Mouse (Mus musculus): ENCODE measurements around the gene Clcf1. TPM values are rescaled to one million over a fixed set of nuclear protein-coding genes. Genes with fewer than 3 reads are reported as not detected.
A peak's percentile ranks its signal among the peaks of the same experiment; 100 is the strongest.

Clcf1 gene
- polyA plus RNA-seq, 1 experiment = 34.0 TPM

DNA sequence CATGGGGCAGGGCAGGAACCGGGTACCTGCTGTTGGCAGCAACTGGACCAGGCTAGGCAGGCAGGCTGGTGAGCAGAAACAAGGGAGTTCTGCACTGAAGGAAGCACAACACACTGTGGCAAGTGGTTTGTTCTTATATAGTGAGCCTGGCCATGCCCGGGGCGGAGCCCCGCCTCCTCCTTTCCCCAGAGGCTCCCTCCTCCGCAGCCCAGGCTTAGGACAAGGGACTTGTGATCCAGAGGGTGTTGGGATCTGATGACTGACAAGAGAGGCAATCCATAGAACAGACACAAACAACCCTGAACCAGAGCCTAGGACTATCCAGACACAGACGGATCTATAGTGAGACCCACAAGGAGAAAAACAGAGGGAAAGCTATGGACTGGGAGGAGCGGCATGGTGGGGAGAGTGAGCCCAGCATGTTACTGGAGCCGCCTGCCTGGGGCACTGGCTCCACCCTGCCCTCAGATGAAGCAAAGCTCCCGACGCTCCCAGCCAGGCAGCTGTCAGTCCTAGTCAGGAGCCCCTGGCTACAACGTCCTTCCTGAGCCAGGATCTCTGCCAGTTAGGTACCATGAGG, 38.6 kb upstream of the Clcf1 start, which contains the start of gene Carns1:
Gene Carns1, minus strand, starts transcription at position 112 of the 580 bp plus-strand sequence.
- TF ChIP-seq CTCF (IDR thresholded peaks at IDR 0.05; ENCODE audit: insufficient read depth, low read length) (no peak), POLR2A (IDR thresholded peaks at IDR 0.05; ENCODE audit: borderline replicate concordance, extremely low read depth, low read depth, low read length) (no peak)
- no peak for DNase-seq
- H3K4me3 ChIP-seq (replicated peaks; ENCODE audit: extremely low read depth, low read depth, low read length) = no peak within 1 kb of the TSS
- 24% methylated on average over 11 of the region's 11 CpGs for WGBS
- H3K4me1 ChIP-seq (ENCODE audit: control insufficient read depth, insufficient read depth, low read length) = no peaks in the 10 kb centered on the region; the same call in 1 of the 2 replicates

GRCm38 (mm10) chr19:4180411-4180810, 33.6 kb upstream of the Clcf1 start:
- Histone ChIP-seq H3K4me1 (ENCODE audit: control insufficient read depth, insufficient read depth, low read length) (peaks cover 6% of the 10 kb centered on the region; the same call in 1 of the 2 replicates), H3K4me3 (replicated peaks; ENCODE audit: extremely low read depth, low read depth, low read length) (no peak overlapping the region)
- DNase-seq = no peak
- TF ChIP-seq POLR2A (IDR thresholded peaks at IDR 0.05; ENCODE audit: borderline replicate concordance, extremely low read depth, low read depth, low read length) = no peak
- TF ChIP-seq CTCF (IDR thresholded peaks at IDR 0.05; ENCODE audit: insufficient read depth, low read length) = no peak
- WGBS = 86% methylated on average over 7 of the region's 7 CpGs

DNA sequence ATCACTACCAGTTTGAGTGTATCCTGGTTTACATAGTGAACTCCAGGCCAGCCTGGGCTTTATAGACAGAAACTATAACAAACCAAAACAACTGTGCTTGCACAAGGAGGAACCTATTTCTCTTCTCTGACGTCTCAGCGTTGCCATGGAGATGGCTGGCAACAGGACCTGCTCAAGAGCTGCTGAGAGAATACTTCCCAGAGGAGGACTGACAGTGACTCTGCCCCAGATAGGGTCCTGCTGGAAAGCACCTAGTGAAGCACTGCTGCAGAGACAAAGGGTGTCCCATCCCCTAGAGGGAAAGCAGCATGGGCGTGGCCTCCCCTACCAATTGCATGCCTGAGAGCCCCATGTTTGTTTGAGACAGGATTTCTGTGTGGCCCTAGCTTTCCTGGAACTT, 32.1 kb upstream of the Clcf1 start:
- WGBS = 41% methylated on average over 3 of the region's 3 CpGs
- Histone ChIP-seq H3K4me1 (ENCODE audit: control insufficient read depth, insufficient read depth, low read length) (peaks cover 6% of the 10 kb centered on the region; the same call in 1 of the 2 replicates), H3K4me3 (replicated peaks; ENCODE audit: extremely low read depth, low read depth, low read length) (no peak overlapping the region)
- no peak for DNase-seq
- TF ChIP-seq POLR2A (IDR thresholded peaks at IDR 0.05; ENCODE audit: borderline replicate concordance, extremely low read depth, low read depth, low read length) (no peak), CTCF (IDR thresholded peaks at IDR 0.05; ENCODE audit: insufficient read depth, low read length) (no peak)

- Histone ChIP-seq H3K4me3 (replicated peaks; ENCODE audit: extremely low read depth, low read depth, low read length) (no peak overlapping the region), H3K4me1 (ENCODE audit: control insufficient read depth, insufficient read depth, low read length) (peaks cover 6% of the 10 kb centered on the region; the same call in 1 of the 2 replicates)
- DNase-seq = no peak
- 87% methylated on average over 2 of the region's 2 CpGs for WGBS
- TF ChIP-seq CTCF (IDR thresholded peaks at IDR 0.05; ENCODE audit: insufficient read depth, low read length) (no peak), POLR2A (IDR thresholded peaks at IDR 0.05; ENCODE audit: borderline replicate concordance, extremely low read depth, low read depth, low read length) (no peak)
These were observed 30.3 kb upstream of the Clcf1 start for GRCm38 (mm10) chr19:4183689-4184088.

GRCm38 (mm10) chr19:4184976-4185975, 28.8 kb upstream of the Clcf1 start:
- TF ChIP-seq POLR2A (IDR thresholded peaks at IDR 0.05; ENCODE audit: borderline replicate concordance, extremely low read depth, low read depth, low read length) (no peak), CTCF (IDR thresholded peaks at IDR 0.05; ENCODE audit: insufficient read depth, low read length) (no peak)
- Histone ChIP-seq H3K4me3 (replicated peaks; ENCODE audit: extremely low read depth, low read depth, low read length) (no peak overlapping the region), H3K4me1 (ENCODE audit: control insufficient read depth, insufficient read depth, low read length) (peaks cover 6% of the 10 kb centered on the region; the same call in 1 of the 2 replicates)
- DNase-seq = no peak
- WGBS = 46% methylated on average over 15 of the region's 15 CpGs

DNA sequence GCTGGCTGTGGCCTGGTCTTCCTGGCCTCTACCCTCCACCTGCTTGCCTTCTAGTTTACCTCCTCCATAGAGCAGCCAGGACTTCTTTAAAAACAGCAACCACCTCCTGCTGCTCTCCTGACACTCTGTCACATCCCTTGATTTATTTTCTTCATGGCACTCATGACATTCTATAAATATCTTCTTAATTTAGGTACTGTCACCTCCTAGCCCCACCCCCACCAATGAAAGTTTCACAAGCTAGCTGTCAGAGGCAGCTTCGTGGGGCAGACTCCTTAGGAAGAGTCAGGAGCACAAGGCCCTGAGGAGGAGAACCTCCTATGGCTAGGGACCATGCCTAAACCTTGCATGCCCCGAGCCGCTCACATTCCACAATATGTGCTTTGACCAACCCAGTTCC, 26.7 kb upstream of the Clcf1 start:
- no peak overlapping the region for H3K4me3 ChIP-seq (replicated peaks; ENCODE audit: extremely low read depth, low read depth, low read length)
- 73% methylated on average over 3 of the region's 3 CpGs for WGBS
- H3K4me1 ChIP-seq (ENCODE audit: control insufficient read depth, insufficient read depth, low read length) = peaks cover 1% of the 10 kb centered on the region; the same call in 1 of the 2 replicates
- DNase-seq = no peak
- TF ChIP-seq CTCF (IDR thresholded peaks at IDR 0.05; ENCODE audit: insufficient read depth, low read length) (no peak), POLR2A (IDR thresholded peaks at IDR 0.05; ENCODE audit: borderline replicate concordance, extremely low read depth, low read depth, low read length) (no peak)

GRCm38 (mm10) chr19:4189051-4189620, 24.9 kb upstream of the Clcf1 start:
- Histone ChIP-seq H3K4me1 (ENCODE audit: control insufficient read depth, insufficient read depth, low read length) (peaks cover 8% of the 10 kb centered on the region), H3K4me3 (replicated peaks; ENCODE audit: extremely low read depth, low read depth, low read length) (peak overlapping the region; percentile 18)
- no peak for TF ChIP-seq POLR2A (IDR thresholded peaks at IDR 0.05; ENCODE audit: borderline replicate concordance, extremely low read depth, low read depth, low read length)
- no peak for TF ChIP-seq CTCF (IDR thresholded peaks at IDR 0.05; ENCODE audit: insufficient read depth, low read length)
- no peak for DNase-seq
- 72% methylated on average over 12 of the region's 12 CpGs for WGBS

DNA sequence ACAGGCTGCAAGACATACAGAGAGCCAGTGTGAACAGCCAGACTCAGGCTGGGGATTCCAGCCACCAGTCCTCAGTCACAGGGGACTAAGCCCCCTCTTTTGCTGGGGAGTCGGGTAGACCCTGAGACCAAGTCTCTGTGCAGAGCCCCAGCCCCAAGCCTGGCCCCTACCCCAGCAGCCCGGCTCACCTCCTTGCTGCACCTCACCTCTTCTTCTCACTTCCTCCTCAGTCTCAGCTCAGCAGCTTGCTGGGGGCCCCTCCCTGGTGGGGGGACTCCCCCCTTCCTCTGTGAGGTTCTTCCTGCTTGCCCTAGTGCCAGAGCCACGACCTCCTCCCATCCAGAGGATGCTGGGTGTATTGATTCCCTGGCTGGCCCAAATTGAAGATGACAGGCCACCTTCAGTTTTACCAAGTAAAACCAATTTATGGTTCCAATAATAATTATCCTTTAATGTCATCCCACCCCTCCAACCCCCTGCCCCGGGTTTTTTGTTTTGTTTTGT, 23.2 kb upstream of the Clcf1 start, which contains the start of gene Tbc1d10c:
Gene Tbc1d10c, minus strand, starts transcription at position 454 of the 504 bp plus-strand sequence.
- Histone ChIP-seq H3K4me3 (replicated peaks; ENCODE audit: extremely low read depth, low read depth, low read length) (peak within 1 kb of the TSS; percentile 93), H3K4me1 (ENCODE audit: control insufficient read depth, insufficient read depth, low read length) (peaks cover 10% of the 10 kb centered on the region)
- no peak for DNase-seq
- TF ChIP-seq POLR2A (IDR thresholded peaks at IDR 0.05; ENCODE audit: borderline replicate concordance, extremely low read depth, low read depth, low read length) (peak; percentile 25; the same call in 1 of the 2 replicates), CTCF (IDR thresholded peaks at IDR 0.05; ENCODE audit: insufficient read depth, low read length) (no peak)
- WGBS = 44% methylated on average over 4 of the region's 4 CpGs

Measured in lung, adult 2 months (tissue).